Mouse (Mus musculus) erythroblast, embryonic 14.5 days (primary cell): ENCODE measurements around the gene Nid1. TPM values are rescaled to one million over a fixed set of nuclear protein-coding genes. Genes with fewer than 3 reads are reported as not detected.

Source experiments
- H3K27me3 ChIP-seq: 2 replicates; pipeline ENCODE4 v1.6.1; 2012; ENCODE audit warnings: inconsistent platforms; ENCODE audit not compliant: control insufficient read depth
- H3K36me3 ChIP-seq: 2 replicates; pipeline ENCODE4 v1.6.1; 2012; ENCODE audit warnings: mild to moderate bottlenecking, inconsistent platforms; ENCODE audit not compliant: control insufficient read depth
- H3K4me1 ChIP-seq: 2 replicates; pipeline ENCODE4 v1.6.1; 2012; ENCODE audit warnings: inconsistent platforms; ENCODE audit not compliant: control insufficient read depth
- H3K4me3 ChIP-seq: replicated peaks from 2 replicates; pipeline ENCODE3; 2012; ENCODE audit warnings: moderate library complexity, mild to moderate bottlenecking, inconsistent platforms
- H3K9me3 ChIP-seq: 2 replicates; pipeline ENCODE4 v1.6.1; 2012; ENCODE audit warnings: low read length, inconsistent platforms, mixed read lengths; ENCODE audit not compliant: control insufficient read depth
- GATA1 ChIP-seq: IDR thresholded peaks from 2 replicates; pipeline ENCODE4 v1.6.1; 2012; ENCODE audit warnings: low read length, inconsistent platforms, mixed read lengths
- TAL1 ChIP-seq: IDR thresholded peaks from 3 replicates; pipeline ENCODE4 v1.6.1; 2012; ENCODE audit warnings: low read length, inconsistent platforms, mixed read lengths
- polyA plus RNA-seq: library from polyadenylated mRNA; stranded (reverse); fragments of >175 nt; gene quantifications from 2 replicates; pipeline ENCODE4 v1.2.3, GENCODE M21; 2012

The Nid1 gene
- polyA plus RNA-seq, 1 experiment: not detected

DNA sequence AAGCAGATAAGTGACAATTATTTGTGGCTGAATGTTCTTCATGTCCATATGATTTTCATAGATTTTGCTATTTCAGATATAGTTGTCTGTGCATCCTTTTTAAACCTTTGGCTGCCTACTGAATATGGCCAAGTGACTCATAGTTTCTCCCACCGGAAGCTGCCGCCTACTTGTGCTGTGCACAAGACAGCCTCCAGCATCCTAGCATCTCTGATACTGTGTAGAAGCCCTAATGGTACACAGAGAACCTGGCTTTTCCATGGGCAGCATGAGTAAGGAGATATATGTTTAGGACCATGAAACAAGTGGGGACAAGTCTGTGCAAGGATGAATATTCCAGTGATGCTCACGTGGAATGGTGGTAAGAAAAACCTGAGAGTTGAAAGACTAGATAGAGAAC, 117.8 kb downstream of the Nid1 start:
- Histone ChIP-seq H3K4me3 (no peak overlapping the region), H3K4me1 (no peaks in the 10 kb centered on the region), H3K27me3 (no peaks in the 10 kb centered on the region), H3K36me3 (no peaks in the 10 kb centered on the region), H3K9me3 (no peaks in the 10 kb centered on the region)
- TF ChIP-seq TAL1 (no peak), GATA1 (no peak)

DNA sequence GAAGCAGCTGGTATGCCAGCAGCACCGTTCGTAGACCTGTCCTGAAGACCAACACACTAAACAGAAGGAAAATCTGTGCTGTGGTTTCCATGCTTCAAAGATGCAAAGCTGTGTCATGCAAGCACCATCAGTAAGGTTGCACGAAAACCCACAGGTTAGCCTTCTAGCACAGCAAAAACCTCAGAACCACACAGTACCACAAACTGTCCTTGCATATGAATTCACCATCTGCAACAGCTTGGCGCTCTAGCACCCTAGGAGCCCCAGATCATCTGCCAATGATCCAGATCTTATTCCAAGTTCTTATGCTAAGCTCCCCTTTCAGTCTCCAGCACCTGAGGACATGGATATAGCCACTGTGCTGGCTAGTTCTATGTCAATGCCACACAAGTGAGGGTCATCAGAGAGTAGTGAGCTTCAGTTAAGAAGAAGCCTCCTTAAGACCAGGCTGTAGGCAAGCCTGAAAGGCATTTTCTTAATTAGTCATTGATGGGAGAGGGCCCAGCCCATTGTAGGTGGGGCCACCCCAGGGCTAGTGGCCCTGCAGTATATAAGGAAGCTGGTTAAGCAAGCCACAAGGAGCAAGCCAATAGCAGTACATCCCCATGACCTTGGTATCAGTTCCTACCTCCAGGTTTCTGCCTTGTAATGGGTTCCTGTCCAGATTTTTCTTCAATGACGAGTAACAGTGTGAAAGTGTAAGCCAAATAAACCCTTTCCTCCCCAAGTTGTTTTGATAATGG, 119.8 kb downstream of the Nid1 start:
- no peaks in the 10 kb centered on the region for H3K27me3 ChIP-seq
- no peak overlapping the region for H3K4me3 ChIP-seq
- TF ChIP-seq GATA1 (no peak), TAL1 (no peak)
- H3K36me3 ChIP-seq: no peaks in the 10 kb centered on the region
- H3K4me1 ChIP-seq: no peaks in the 10 kb centered on the region
- no peaks in the 10 kb centered on the region for H3K9me3 ChIP-seq

DNA sequence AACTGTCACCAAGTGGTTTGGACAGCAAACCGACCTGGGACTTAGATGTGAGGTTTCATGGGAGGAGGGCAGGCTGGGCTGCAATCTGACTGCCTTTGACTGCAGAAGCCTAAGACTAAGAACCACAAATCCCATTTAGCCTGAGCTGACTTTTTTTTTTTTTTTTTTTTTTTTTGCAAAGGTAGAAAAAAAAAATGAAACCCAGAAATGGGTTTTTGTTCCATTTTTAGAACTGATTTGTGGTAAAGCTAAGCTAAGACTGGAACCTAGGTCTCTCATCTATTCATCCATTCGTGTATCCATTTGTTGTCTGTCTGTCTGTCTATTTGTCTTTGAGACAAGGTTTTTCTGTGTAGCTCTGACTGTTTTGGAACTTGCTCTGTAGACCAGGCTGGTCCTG, 120.9 kb downstream of the Nid1 start:
- Histone ChIP-seq H3K27me3 (no peaks in the 10 kb centered on the region), H3K9me3 (no peaks in the 10 kb centered on the region), H3K4me1 (no peaks in the 10 kb centered on the region), H3K36me3 (no peaks in the 10 kb centered on the region), H3K4me3 (no peak overlapping the region)
- TF ChIP-seq GATA1 (no peak), TAL1 (no peak)

DNA sequence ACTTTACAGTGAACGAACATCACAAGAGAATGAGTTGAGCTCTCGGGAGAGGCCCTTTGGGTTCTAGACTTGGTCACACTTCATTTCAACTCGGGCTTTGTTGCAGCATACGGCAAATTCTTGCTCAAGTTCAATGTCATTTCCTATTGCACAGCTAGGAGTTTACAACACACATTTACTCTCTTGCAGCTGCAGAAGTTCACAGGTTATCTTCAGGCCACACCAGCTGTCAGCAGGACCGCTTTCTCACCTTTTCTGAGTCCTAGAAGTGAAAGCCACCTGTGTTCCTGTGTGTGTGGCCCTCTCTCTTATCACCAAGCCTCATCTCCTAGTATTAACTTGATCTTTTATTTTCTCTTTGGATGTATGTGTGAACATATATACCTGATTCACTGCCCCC, 121.5 kb downstream of the Nid1 start:
- Histone ChIP-seq H3K9me3 (no peaks in the 10 kb centered on the region), H3K4me1 (no peaks in the 10 kb centered on the region), H3K36me3 (no peaks in the 10 kb centered on the region), H3K4me3 (no peak overlapping the region), H3K27me3 (no peaks in the 10 kb centered on the region)
- TF ChIP-seq TAL1: no peak
- no peak for TF ChIP-seq GATA1

Other genes with a start within 250 kb of the Nid1 start
- gene Gpr137b, start 43.5 kb upstream of the Nid1 start, polyA plus RNA-seq: not detected in 2 replicates
- 0.01 and 0.02 TPM in 2 replicates for gene Lyst, start 152.8 kb downstream of the Nid1 start, polyA plus RNA-seq